Mouse (Mus musculus): ENCODE measurements around the gene Dbx1. TPM values are rescaled to one million over a fixed set of nuclear protein-coding genes. Genes with fewer than 3 reads are reported as not detected.

Gene Dbx1
- polyA plus RNA-seq (2014; fragmentation: Illumina TruSeq; extraction: RNeasy Lipid Tissue Mini Kit (QIAGEN cat#74804); ENCODE audit: low read depth, low replicate concordance) = not detected

DNA sequence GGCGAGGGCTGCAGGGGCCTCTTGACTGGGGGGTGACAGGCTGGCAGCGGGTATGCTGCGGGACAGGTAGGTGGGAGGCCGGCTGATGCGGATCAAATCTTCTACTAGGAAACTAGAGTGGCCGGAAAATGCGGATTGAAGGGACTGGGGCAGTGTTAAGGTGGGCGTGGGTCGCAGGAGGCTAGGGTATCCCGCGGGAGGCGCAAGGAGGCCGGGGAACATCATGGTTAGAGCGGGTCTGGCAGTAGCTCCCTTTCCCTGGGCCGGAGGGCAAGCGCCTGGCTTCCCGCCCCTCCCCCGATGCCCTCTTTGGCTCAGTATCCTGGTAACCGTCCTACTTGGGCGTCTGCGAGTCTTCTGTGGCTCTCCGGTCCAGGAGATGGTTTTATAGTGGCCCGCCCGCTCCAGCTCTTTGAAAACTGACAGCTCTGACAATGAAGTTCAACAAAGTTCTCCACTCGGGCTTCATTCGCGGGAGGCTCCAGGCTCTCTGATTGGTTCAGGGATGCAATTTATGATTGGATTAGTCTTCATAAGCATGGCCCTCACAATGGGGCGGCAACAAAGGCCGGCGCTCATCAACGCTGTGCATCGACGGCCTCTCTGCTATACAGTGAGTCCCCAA, at the start of gene Dbx1:
TSS of gene Dbx1 (minus strand) at position 359 of the 625 bp plus-strand sequence.

Other genes starting within 250 kb of the Dbx1 start
- 9.1 TPM for gene Htatip2, start 122.3 kb upstream of the Dbx1 start, polyA plus RNA-seq (2014; fragmentation: Illumina TruSeq; extraction: RNeasy Lipid Tissue Mini Kit (QIAGEN cat#74804); ENCODE audit: low read depth, low replicate concordance)
- gene Prmt3, start 141.5 kb upstream of the Dbx1 start, polyA plus RNA-seq (2014; fragmentation: Illumina TruSeq; extraction: RNeasy Lipid Tissue Mini Kit (QIAGEN cat#74804); ENCODE audit: low read depth, low replicate concordance) = 23.2 TPM

All from sigmoid colon, adult 10 weeks (tissue).